Mouse (Mus musculus) regulatory T cell (primary cell): ENCODE data around the gene Zc3h18.

ENCODE experiments used
- in situ Hi-C: fragments of 300-600 bp; cut with MboI, MseI; formaldehyde crosslinking; loops from one replicate; pipeline ENCODE4 v1.15.1; 2025; ENCODE audit warnings: high pct_unique_total_duplicates

The Zc3h18 gene

GRCm38 (mm10) chr8:122432443-122433268 is 56.2 kb downstream of the Zc3h18 start, which contains the start of gene Cyba:
Gene Cyba, minus strand, starts transcription at chr8:122432930.
- in situ Hi-C loops = loop anchor here (5.0 kb wide), 2 partner anchors 40 to 150 kb away; partner anchors contain the start of gene Zfpm1

DNA sequence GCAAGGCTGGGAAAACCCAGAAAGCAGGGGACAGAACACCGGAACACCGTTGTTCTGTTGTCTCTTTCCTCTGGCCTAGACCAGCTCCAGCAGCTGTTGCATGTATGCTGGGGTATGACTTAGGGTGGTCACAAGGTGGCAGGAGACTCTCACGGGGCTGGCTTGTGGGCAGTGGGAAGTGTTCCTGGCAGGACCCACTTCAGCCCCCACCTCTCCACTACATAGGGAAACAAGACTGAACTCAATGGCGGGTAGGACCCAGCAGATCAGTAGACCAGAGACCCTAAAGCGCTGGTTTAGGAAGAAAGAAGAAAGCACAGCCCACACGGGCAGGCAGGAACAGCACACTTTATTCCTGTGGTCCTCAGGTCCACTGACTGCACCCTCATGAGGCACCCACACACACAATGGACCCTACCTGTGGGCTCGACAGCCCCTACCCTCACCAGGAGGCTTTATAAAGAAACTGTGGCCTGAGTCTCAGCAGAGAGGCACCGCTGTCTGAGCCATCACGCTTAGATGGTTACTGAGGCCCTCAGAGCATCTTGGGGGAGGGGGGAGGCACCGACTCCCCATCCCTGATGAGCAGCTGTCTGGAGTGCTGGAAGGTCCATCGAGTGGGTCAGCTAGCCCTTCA is 57.0 kb downstream of the Zc3h18 start:
- in situ Hi-C loops = loop anchor here (5.0 kb wide), 2 partner anchors 39 to 151 kb away; partner anchors contain the start of gene Zfpm1

GRCm38 (mm10) chr8:122435375-122435774 is 59.0 kb downstream of the Zc3h18 start:
- in situ Hi-C loops = no loop called here

DNA sequence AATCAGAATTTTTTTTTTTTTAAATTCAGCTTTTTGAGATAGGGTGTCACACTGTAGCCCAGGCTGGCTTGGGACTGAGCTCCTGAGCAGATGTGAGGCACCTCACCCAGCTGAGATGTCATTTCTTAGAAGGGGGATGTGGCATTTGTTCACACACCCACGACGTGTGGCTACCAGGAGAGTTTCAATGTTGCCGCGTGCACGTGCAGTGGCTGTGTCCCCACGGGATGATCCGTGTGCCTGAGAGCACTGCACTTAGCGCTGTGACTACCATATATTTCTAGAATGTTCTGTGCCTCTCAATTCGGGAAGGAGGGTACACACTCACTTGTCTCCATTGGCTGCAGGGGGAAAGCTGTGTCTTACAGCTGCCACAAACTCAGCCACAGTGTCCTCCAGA is 59.7 kb downstream of the Zc3h18 start:
- in situ Hi-C loops = no loop called here

- in situ Hi-C loops = no loop called here
Observed at GRCm38 (mm10) chr8:122436586-122437125, 60.2 kb downstream of the Zc3h18 start.

DNA sequence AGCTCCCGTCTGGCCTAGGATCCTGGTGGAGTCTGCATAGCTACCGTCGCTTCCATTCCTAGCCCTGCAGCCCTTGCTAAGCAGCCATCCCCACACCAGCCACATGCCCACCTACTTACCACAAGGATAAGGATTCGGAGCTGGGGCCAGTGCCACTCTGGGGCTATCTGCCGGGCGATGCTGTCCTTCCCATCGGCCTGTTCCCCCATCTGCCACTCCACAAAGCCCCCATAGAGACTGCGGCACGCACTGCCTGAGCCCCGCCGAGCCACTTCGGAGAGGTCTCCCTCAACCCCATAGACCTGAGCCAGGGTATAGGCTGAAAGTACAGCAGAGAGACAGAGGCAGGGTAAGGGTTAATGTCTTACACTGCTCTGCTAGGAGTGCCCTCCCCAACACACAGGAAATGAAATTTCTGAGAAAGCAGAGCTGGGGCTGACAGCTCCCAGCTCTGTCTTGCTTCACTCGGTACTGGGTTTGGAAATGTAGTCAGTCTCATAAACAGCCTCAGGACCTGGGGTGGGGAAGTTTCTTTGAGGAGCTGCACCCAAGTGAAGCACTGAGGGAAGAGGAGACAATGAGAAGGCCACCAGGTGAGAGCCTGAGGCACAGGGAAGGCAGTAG is 61.4 kb downstream of the Zc3h18 start:
- in situ Hi-C loops = no loop called here

DNA sequence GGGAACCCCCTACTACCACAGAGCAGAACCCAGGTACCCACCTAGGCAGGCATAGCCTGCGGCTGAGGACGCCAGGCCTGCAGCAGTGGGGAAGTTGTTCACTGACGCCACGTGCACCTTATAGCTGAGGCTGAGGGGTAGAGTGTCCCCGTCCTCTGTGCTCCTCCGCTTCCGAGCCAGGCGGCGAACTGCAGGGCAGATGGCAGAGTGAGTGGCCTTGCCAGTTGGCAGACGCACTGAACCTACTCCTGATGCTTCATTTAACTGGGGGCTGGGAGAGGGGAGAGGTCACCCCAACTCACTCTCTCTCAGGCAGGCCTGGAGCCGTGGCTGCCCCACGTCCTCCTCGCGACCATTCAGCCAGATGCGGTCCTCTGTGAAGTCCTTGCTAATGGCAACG is 62.9 kb downstream of the Zc3h18 start:
- in situ Hi-C loops = no loop called here

DNA sequence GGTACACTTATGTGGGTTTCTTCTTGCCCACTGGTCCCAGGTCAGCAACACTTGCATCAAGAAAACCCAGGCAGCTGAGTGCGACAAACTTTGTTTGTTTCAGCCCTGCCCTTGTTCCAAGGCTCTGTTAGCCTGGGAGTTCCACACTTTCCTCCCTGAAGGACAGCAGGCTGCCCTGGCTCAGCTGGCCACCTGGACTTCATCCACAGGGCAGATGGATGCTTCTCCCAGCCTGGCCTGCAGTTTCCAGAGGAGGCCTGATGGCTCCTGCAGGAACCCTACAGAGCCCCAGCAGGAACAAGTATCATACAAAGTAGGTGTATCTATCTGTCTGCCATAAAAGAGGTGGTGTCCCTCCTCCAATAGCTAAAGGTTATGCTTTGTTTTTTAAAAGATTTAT is 64.9 kb downstream of the Zc3h18 start:
- in situ Hi-C loops = loop anchor here (5.0 kb wide), 1 partner anchor 614 kb away; the partner anchor contains the start of gene Klhdc4

- in situ Hi-C loops = loop anchor here (5.0 kb wide), 1 partner anchor 615 kb away; the partner anchor contains the start of gene Klhdc4
Observed at GRCm38 (mm10) chr8:122442356-122442755, 65.9 kb downstream of the Zc3h18 start.

- in situ Hi-C loops = loop anchor here (5.0 kb wide), 1 partner anchor 615 kb away; the partner anchor contains the start of gene Klhdc4
Observed at GRCm38 (mm10) chr8:122442781-122443180, 66.4 kb downstream of the Zc3h18 start.

DNA sequence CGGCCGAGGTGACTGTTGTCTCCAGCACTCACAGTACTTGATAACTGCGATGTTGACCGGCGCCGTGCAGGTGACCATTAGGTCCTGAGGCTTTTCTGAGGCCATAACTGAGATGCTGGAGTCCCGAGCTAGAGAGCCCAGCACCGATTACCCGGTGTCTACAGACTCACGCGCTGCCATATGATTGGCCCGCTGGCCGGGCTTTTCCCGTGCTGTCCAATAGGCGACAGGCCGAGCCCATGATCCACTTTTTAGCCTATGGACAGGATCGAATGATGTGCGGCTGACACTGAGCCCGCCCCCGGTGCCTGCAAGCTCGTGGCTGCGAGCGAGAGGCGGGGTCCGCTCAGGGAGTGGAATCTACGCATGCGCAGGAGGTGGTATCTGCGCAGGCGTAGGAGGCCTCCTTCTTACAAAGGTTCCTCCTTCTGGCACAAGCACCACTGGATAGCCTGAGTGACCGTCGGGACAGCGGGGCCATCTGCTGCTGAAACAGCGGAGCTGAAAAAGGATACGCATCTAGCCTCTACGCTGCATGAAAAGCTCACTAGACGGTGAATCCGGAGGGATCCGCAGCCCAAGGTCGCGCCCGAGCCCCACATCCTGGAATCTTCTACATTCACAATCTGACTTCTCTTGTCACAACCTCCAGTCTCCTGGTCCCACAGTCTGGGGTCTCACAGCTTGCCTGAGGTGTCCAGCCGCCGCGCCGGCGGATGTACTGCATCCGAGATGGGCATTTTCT is 67.0 kb downstream of the Zc3h18 start, which contains the start of gene Mvd:
TSS of gene Mvd (minus strand) at position 161 of the 745 bp plus-strand sequence.
- in situ Hi-C loops = loop anchor here (5.0 kb wide), 1 partner anchor 616 kb away; the partner anchor contains the start of gene Klhdc4

- in situ Hi-C loops = loop anchor here (5.0 kb wide), 1 partner anchor 617 kb away; the partner anchor contains the start of gene Klhdc4
Observed at GRCm38 (mm10) chr8:122444058-122444748, 67.8 kb downstream of the Zc3h18 start.

DNA sequence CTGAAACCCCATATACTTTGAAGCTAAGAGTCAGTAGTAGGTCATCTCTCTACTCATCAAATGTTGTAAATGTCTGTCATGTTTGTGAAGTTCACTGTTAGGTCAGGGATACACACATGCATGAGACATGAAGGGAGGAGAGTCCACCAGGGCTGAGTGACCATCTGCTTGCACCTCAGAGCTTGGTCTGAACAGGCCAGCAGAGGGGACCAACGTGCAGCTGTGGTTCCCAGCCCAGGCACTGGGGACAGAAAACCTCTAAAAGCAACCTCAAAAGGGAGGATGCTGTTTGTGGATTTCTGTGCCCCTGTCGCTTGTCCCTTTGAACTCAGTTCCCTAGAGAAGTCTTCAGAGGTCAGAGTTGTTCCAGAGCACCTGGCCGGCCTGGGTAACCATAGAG is 68.8 kb downstream of the Zc3h18 start:
- in situ Hi-C loops = no loop called here

GRCm38 (mm10) chr8:122451161-122451703 is 74.8 kb downstream of the Zc3h18 start:
- in situ Hi-C loops = no loop called here

DNA sequence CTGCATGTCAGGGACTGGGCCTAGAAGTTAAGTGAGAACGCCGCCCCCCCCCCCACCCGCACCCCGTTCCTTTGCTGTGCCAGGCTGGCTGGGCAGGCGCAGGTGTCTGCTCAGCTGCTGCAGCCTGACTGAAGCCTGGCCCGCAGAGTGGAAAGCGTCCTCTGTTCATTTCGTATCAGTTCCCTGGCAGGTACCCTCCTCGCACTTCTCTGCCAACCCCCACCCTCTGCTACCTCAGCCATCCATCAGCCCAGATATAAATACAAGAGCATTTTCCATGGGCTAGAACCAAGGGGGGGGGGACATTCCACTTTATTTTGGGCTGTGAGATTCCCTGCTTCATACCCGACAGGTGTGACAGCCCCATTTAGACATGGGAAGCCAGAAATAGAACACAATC is 75.7 kb downstream of the Zc3h18 start:
- in situ Hi-C loops = no loop called here

- in situ Hi-C loops = no loop called here
Observed at GRCm38 (mm10) chr8:122454409-122454808, 78.0 kb downstream of the Zc3h18 start.

DNA sequence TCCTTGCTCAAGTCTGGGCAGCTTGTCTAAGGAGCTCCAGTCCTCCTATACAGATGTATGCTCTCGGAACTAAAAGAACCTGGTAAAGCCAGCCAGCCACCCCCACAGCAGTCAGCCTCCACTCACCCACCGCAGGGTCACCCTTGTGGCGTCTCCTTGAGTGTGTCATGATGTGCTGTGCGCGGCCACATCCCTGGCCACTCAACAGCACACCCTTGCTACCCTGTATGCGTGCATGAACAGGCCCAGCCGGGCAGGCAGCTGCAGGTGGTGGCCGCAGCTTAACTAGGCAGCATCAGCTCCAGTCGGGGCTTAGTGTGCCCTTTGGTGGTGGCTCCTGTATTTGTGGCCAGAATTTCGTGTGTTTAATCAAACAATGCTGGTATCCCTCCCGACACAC is 80.8 kb downstream of the Zc3h18 start:
- in situ Hi-C loops = no loop called here

DNA sequence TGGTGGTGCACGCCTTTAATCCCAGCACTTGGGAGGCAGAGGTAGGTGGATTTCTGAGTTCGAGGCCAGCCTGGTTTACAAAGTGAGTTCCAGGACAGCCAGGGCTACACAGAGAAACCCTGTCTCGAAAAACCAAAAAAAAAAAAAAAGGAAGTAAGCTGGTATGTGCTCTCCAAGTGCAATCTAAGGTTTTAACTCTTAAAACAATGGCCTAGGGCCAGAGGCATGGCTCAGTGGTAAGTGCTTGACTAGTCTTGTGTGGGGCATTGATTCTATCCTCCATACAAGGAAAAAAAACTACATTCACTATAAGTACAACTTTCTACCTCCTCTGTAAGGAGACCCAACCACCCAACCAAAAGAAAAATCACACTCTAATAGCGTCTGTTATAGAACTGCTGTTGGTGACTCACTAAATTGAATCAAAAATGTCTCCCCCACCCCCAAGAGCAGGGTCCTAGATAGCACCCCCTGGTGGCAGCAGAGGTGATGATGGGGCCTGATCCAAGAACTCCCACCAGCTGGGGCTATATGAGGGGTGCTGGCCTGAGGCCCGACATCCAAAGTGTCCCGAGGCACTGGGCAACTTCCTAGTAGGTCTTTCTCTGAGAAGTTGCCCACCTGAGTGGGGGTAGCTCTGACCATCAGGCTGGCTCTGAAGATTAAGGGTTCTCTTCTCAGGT is 83.0 kb downstream of the Zc3h18 start:
- in situ Hi-C loops = no loop called here

DNA sequence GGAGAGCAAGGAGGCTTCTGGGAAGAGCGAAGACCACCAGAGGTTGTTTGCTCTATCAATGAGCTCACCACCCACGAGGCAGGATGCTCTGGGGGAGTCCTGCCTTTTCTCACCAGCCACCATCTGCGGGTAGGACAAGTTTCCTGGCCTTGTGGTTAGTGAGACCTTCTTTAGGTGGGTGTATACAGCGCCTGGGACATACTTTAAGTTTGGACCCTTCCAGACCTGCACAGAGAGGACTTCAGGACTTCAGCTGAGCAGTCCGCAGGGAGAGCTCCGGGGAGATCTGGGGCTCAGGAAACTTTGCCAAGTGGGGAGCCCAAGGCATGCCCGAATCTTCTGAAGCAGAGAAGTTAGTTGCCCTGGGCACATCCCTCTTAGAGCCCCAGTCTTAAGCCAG is 83.6 kb downstream of the Zc3h18 start:
- in situ Hi-C loops = no loop called here
